Mouse (Mus musculus): ENCODE results near the gene Prl8a9. TPM values are rescaled to one million over a fixed set of nuclear protein-coding genes. Genes with fewer than 3 reads are reported as not detected.

The Prl8a9 gene
- not detected in 2 replicates for polyA plus RNA-seq (2015; fragmentation: Nextera tagmentation; extraction: Ambion mirVana)

DNA sequence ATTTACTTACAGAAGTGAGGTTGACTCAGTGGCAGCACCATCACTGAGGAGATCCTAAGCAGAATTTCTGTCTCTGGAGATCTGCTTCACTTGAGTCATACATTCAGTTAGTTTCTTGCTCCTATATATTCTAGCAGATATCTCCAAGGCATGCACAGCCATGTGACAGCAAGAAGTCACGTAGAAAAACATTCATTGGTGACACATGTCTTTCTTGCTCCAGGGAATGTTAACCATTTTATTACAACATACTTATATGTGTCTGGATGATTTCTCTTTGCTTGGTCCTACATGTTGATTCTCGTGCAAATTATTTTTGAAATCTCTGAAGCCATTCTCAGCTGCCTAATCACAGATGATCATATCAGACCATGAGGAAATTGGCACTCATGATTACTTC lies at the start of gene Prl8a9:
Gene Prl8a9 (minus strand): TSS at position 101 of the 400 bp plus-strand sequence.

DNA sequence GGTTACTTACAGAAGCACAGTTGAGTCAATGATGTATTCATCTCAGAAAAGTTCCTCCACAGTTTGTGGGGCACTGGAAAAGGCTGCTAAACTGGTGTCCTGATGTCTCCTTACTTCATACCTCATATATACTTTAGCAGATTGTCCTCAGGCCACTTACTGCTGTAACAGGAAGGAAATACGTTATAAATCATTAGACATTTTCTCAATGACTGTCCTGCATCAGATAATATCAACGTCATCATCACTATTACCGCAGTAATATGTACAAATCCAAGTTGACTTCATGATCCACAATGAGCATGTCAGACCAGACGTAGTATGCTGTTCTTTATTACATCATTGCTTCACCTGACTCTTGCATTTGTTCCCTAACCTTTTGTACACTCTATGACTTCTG lies 46.1 kb upstream of the Prl8a9 start, which contains the start of gene Prl7b1:
Gene Prl7b1 (minus strand): TSS at position 101 of the 400 bp plus-strand sequence.

DNA sequence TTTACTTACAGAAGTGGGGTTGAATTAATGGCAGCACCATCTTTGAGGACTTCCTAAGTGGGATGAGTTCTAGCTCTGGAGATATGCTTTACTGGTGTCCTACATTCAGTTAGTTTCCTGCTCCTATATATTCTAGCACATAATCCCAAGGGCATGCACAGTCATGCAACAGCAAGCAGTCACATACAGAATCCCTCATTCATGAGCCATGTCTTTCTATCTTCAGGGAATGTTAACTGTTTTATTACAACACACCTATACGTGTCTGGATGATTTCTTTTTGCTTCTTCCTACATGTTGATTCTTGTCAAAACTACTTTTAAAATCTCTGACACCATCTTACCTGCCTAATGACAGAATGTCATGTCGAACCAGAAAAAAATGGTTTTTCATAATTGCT lies 17.7 kb upstream of the Prl8a9 start, which contains the start of gene Prl8a1:
Gene Prl8a1 (minus strand): TSS at position 101 of the 400 bp plus-strand sequence.

DNA sequence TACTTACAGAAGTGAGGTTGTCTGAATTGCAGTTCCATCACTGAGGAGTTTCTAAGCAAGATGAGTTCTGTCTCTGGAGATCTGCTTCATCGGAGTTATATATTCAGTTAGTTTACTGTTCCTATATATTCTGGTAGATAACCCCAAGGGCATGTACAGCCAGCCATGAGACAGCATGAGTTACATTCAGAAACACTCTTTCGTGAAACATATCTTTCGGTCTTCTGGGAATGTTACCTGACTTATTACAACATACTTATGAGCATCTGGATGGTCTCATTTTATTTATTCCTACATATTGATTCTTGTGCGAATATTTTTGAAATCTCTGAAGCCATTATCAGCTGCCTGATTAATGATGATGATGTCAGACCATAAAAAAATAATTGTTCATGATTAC lies 51.3 kb downstream of the Prl8a9 start, which contains the start of gene Prl8a8:
Gene Prl8a8 (minus strand): TSS at position 101 of the 400 bp plus-strand sequence.

Other genes starting within 250 kb of the Prl8a9 start
- not detected in 2 replicates for gene Prl8a2, start 218.9 kb downstream of the Prl8a9 start, polyA plus RNA-seq (2015; fragmentation: Nextera tagmentation; extraction: Ambion mirVana)
- gene Prl2b1, start 173.8 kb downstream of the Prl8a9 start, polyA plus RNA-seq (2015; fragmentation: Nextera tagmentation; extraction: Ambion mirVana), result not detected in 2 replicates
- not detected in 2 replicates for gene Prl8a6, start 125.9 kb downstream of the Prl8a9 start, polyA plus RNA-seq (2015; fragmentation: Nextera tagmentation; extraction: Ambion mirVana)
- gene Prl8a8, start 51.4 kb downstream of the Prl8a9 start, polyA plus RNA-seq (2015; fragmentation: Nextera tagmentation; extraction: Ambion mirVana), result not detected in 2 replicates
- gene Prl8a1, start 17.6 kb upstream of the Prl8a9 start, polyA plus RNA-seq (2015; fragmentation: Nextera tagmentation; extraction: Ambion mirVana), result not detected in 2 replicates
- gene Prl7b1, start 46.0 kb upstream of the Prl8a9 start, polyA plus RNA-seq (2015; fragmentation: Nextera tagmentation; extraction: Ambion mirVana), result 0.18 TPM in 1 of 2 replicates, not detected in the other
- not detected in 2 replicates for gene Prl7a1, start 77.9 kb upstream of the Prl8a9 start, polyA plus RNA-seq (2015; fragmentation: Nextera tagmentation; extraction: Ambion mirVana)
- gene Prl7a2, start 103.4 kb upstream of the Prl8a9 start, polyA plus RNA-seq (2015; fragmentation: Nextera tagmentation; extraction: Ambion mirVana), result not detected in 2 replicates
- not detected in 2 replicates for gene Prl7d1, start 152.1 kb upstream of the Prl8a9 start, polyA plus RNA-seq (2015; fragmentation: Nextera tagmentation; extraction: Ambion mirVana)
- not detected in 2 replicates for gene Prl7c1, start 216.2 kb upstream of the Prl8a9 start, polyA plus RNA-seq (2015; fragmentation: Nextera tagmentation; extraction: Ambion mirVana)
- not detected in 2 replicates for gene Prl2a1, start 237.0 kb upstream of the Prl8a9 start, polyA plus RNA-seq (2015; fragmentation: Nextera tagmentation; extraction: Ambion mirVana)

Measured in urinary bladder, postnatal 0 days (tissue).